Mouse (Mus musculus): Measurements from ENCODE around the gene Mmrn1.
A peak's percentile ranks its signal among the peaks of the same experiment; 100 is the strongest.
"Not testable (repeated sequence)": the region's sequence is repeated elsewhere in the genome, so short reads cannot be mapped to it uniquely, and the experiment has no call there.

The Mmrn1 gene

GRCm38 (mm10) chr6:60924676-60925075, at the start of gene Mmrn1:
Gene Mmrn1 (plus strand): TSS chr6:60924976.
- DNase-seq (ENCODE audit: low spot score in 2 of 2) = not testable (repeated sequence)

DNA sequence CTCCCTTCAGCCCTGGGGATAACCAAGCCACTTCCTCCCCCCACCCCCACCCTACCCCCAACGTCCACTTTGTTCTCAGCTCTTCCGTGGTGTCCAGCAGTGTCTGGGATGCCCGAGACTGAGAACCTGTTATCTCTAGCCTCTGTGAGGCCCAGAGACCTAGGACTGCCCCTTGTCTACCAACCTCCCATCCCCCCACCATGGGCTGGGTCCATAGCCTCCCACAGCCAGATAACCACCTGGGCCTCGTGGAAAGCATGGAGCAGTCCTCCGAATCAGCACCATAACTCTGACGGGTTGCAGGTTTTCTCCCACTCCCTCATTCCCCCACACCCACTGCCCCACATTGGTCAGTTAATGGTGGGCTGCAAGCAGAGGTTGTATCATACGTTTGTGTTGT, 44.4 kb upstream of the Mmrn1 start:
- no peak for DNase-seq (ENCODE audit: low spot score in 2 of 2)

DNA sequence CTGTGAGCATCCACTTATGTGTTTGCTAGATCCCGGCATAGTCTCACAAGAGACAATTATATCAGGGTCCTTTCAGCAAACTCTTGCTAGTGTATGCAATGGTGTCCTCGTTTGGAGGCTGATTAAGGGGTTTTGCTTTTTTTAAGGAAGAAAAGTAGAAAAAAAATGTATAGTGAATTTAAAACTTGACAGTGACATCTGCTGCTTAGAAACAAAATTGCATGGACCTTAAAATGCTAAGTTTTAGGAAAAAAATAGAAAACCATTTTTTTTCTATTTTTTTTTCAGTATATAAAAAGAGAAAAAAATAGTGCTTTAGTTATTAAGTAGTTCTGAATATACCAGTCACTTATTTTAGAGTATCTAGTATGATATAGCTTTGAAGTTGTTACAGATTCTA, 43.2 kb upstream of the Mmrn1 start:
- DNase-seq (ENCODE audit: low spot score in 2 of 2) = no peak

DNA sequence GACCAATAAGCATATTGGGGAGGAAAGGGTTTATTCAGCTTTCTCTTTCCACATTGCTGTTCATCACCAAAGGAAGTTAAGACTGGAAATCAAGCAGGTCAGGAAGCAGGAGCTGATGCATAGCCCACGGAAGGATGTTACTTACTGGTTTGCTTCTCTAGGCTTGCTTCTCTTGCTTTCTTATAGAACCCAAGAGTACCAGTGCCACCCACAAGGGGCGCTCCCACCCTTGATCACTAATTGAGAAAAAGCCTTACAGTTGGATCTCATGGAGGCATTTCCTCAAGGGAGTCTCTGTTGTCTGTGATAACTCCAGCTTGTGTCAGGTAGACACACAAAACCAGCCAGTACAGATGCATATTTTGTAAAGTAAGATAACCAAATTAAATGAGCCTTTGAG, 17.5 kb upstream of the Mmrn1 start:
- DNase-seq (ENCODE audit: low spot score in 2 of 2) = no peak

GRCm38 (mm10) chr6:60931364-60931763, 6.6 kb downstream of the Mmrn1 start:
- no peak for DNase-seq (ENCODE audit: low spot score in 2 of 2)

- no peak for DNase-seq (ENCODE audit: low spot score in 2 of 2)
Observed at GRCm38 (mm10) chr6:60934835-60935234, 10.1 kb downstream of the Mmrn1 start.

GRCm38 (mm10) chr6:60935448-60936130, 10.8 kb downstream of the Mmrn1 start:
- no peak for DNase-seq (ENCODE audit: low spot score in 2 of 2)

DNA sequence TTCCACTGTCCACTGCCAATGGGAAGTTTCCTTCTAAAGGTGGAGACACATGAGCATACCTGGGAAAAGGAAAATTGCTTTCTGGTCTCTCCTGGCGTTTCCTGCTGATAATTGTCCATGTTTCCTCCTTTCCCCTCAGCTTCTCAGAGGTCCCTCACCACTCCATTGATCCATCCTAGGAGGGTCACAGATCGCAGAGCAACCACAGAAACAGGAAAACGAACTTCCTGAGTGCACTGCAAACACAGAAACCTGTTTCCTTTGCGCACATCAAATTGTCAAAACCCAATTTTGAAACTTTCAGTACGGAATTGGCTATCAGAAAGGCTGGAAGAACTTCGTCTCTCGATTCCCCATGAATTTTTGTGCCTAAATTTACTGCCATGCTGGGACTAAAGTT, 19.4 kb downstream of the Mmrn1 start:
- DNase-seq (ENCODE audit: low spot score in 2 of 2) = no peak

GRCm38 (mm10) chr6:60944621-60945020, 19.8 kb downstream of the Mmrn1 start:
- DNase-seq (ENCODE audit: low spot score in 2 of 2) = no peak

- DNase-seq (ENCODE audit: low spot score in 2 of 2) = peak in 1 of 2 experiments; percentile 5
Observed at GRCm38 (mm10) chr6:60950415-60950814, 25.6 kb downstream of the Mmrn1 start.

DNA sequence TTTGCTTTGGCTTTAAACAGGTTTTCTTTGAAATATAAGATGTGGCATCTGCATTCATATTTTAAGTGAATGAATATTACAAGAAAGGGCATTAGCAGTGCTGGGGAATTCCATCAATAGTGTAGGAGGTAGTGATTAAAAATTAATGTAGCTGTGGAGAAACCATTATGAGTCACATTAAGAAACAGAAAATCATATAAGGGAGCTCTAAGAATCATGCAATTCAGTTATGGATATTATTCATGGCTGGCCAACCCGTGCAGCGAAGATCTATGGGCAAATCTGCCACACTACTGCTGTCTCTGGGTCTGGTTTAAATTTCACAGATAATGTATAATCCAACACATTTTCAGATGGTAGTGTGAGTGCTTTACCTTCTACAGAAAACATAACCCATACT, 36.5 kb downstream of the Mmrn1 start:
- DNase-seq (ENCODE audit: low spot score in 2 of 2) = no peak

DNA sequence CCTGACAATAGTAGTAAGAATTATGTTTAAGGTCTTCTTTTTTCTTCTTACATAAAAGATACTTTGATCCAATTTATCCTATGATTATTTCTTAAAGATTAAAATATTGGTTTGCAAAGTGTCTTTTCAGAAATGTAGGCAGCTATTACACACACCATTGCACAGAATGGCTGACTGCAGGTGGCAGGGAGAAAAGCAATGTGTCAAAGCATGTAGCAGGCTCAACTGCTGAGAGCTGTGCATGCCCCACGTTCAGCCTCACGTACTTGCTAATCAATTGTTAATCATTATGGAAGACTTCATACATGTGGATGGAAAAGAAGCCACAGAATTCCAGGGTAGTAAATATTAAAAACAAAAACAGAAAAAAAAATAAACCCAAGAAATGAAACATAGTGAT, 37.1 kb downstream of the Mmrn1 start:
- no peak for DNase-seq (ENCODE audit: low spot score in 2 of 2)

DNA sequence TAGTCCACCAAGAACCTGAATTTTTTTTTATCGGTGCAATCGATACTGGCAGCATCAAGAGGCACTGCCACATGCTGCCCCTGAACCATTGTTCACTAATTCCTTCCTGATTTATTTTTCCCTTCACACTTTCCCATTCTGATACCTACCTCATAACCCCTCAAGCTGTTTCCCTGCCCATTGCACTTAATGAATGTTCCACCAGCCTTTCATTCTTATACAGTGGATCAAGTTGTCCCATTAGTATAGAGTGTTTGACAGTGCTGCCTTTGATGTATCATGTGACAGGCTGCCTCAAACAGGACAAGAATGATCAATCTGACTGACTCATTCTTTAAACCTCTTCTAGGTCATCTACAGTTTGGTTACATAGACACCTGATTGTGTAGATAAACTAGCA, 37.9 kb downstream of the Mmrn1 start:
- DNase-seq (ENCODE audit: low spot score in 2 of 2) = no peak

DNA sequence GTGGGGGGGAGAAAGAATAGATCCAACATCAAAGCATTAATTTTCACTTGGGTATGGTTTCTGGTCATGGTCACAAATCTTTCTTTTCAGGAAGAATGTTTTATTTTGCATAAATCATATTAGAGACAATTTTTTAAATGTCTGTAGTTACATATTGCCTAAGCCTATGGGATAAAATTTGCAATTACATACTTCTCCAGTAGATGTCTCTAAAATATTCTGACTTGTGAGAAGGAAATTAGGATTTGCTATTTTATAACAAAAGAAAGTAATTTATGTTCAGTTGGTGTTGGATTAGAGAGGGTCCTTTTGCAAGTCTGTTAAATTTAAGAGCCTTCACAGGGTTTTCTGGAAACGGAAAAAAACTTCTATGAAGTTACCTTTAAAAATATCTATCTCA, 39.0 kb downstream of the Mmrn1 start:
- no peak for DNase-seq (ENCODE audit: low spot score in 2 of 2)

GRCm38 (mm10) chr6:60966931-60967330, 42.2 kb downstream of the Mmrn1 start:
- no peak for DNase-seq (ENCODE audit: low spot score in 2 of 2)

DNA sequence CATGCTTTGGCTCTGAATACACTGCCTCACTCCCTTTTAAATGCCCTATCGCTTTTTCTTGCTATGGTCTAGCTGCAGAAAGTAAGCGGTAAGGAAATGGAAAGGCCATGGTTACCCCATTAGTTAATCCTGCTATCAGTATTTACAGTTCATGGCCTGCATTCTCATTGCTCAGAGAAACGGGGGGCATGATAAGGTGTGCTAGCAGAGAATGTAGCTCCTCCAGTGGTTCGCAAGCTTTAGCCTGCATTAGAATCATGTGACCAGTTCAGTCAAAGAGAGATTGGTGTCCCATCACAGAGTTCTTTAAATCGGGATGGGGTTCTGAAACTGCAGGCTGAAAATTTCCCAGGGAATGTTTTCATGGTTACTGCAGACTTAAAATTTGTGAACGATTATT, 44.6 kb downstream of the Mmrn1 start:
- DNase-seq (ENCODE audit: low spot score in 2 of 2) = no peak

- DNase-seq (ENCODE audit: low spot score in 2 of 2) = no peak
Observed at GRCm38 (mm10) chr6:60970811-60971210, 46.0 kb downstream of the Mmrn1 start.

DNA sequence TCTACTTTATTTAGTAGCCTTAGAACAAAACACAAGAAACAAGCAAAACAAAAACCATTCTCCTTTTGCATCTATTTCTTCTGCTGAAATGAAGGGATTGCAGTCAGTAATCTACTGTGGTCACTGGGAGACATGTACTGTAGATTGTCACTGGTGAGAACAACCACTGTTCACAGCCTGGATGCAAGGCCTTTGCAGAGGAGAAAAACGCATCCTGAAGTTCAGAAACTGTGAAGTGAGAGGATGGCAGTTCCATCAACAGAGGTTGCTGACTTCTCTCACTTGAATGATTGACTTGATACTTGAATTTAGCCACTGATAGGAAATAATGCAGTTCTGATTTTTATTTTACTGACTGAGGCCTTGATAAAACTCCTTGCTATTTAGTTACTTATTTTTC, 53.8 kb downstream of the Mmrn1 start:
- DNase-seq (ENCODE audit: low spot score in 2 of 2) = no peak

DNA sequence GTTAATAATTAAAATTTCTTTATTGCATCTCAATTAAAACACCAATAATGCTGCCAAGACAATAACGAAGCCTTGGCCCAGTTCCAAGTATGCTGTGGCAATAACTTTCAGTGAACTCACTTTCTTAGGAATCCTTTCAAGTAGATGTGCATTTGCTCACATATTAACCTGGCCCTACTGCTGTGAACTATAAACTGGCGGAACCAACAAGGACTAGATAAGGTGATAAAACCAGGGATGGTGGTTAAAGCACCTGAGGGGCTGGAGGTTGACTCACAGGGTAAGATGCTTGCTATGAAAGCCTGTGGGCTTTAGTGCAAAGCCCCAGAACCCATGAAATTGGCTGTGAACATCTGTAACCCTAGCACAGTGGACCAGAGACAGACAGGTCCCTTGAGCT, 54.3 kb downstream of the Mmrn1 start:
- DNase-seq (ENCODE audit: low spot score in 2 of 2) = no peak

DNA sequence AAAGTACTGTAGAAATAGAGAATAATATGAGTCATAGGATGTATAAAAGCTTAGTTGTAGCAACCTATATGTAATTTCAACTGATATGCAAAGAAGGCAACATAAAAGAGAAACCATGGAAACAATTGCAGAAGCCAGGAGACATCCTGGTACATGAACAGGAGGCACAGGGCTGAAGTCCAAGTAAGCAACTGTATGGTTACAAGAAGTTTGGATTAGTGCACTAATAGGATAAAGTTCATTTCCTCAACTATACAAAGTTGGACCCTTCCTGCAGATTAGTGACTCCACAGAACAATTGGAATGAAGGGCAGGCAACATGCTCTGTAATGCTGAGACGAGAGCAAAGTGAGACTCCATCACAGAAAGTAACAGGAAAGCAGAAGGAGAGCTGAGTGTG, 59.6 kb downstream of the Mmrn1 start:
- no peak for DNase-seq (ENCODE audit: low spot score in 2 of 2)

- DNase-seq (ENCODE audit: low spot score in 2 of 2) = no peak
Observed at GRCm38 (mm10) chr6:60985919-60986318, 61.1 kb downstream of the Mmrn1 start.

DNA sequence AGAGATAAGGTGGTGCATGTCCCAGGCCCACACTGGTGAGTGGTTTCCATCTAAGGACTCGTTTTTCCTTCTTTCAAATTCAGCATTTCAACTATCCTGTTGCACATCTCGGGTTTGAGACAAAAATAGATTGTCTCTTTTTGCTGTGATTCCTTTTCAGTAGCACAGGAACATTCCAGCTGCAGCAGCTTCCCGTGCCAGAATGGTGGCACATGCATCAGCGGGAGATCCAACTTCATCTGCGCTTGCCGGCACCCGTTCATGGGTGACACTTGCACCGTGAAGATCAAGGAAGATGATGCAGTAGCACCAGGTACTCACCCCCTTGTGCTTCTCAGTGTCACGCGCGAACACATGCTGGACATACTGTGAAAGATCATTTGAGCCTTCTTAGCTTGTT, 62.1 kb downstream of the Mmrn1 start:
- DNase-seq (ENCODE audit: low spot score in 2 of 2) = no peak

- DNase-seq (ENCODE audit: low spot score in 2 of 2) = no peak
Observed at GRCm38 (mm10) chr6:60987804-60988203, 63.0 kb downstream of the Mmrn1 start.

GRCm38 (mm10) chr6:60992366-60992765, 67.6 kb downstream of the Mmrn1 start:
- no peak for DNase-seq (ENCODE audit: low spot score in 2 of 2)
